Mouse (Mus musculus) left cerebral cortex, postnatal 36 days (tissue): Measurements from ENCODE around the gene Klrd1. TPM values are rescaled to one million over a fixed set of nuclear protein-coding genes. Genes with fewer than 3 reads are reported as not detected.
"Not testable (repeated sequence)": the region's sequence is repeated elsewhere in the genome, so short reads cannot be mapped to it uniquely, and the experiment has no call there.

Source experiments
- DNase-seq, 2 experiments: peaks; one replicate each; pipeline ENCODE4 v3.0.0; 2021 to 2022; ENCODE audit warnings: low spot score in 2 of 2, mixed read lengths in 1 of 2
- intact Hi-C: fragments of 180-260 bp; cut with DNase I; formaldehyde crosslinking; loops from one replicate; pipeline ENCODE4 v1.15.1; 2025
- total RNA-seq, 2 experiments: library from RNA; stranded (reverse); gene quantifications; 2 replicates each; pipeline ENCODE4 v1.2.3; 2021

Gene Klrd1
- total RNA-seq, 2 experiments from 2014 or later = 1.1 TPM; not detected in 1

DNA sequence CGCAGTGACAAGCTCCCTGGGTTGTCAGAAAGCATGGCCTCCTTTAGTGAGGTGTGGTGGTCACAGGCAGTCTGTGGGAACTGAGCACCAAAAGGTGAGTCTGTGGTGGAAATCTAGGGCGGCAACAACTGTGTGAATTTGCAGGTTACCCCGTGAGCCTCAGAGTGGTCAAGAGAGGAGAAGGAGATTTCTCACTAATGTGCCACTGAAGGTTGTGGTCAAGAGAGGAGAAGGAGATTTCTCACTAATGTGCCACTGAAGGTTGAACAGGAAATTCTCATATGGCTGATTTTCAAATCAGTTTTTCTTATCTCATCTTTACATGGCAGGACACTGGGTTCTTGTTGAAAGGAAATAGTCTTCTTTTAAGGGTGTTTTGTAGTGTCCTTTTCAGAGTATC, 52.5 kb downstream of the Klrd1 start:
- intact Hi-C loops, DNase-seq: not testable (repeated sequence)

Other genes with a start within 250 kb of the Klrd1 start
- under 1 TPM in 1 of 2 experiments, not detected in 1; 0.25 TPM for gene Clec12a, start 249.1 kb upstream of the Klrd1 start, total RNA-seq
- gene Clec12b, start 205.9 kb upstream of the Klrd1 start, total RNA-seq = not detected
- under 1 TPM in 1 of 2 experiments, not detected in 1; 0.59 TPM for gene Clec1b, start 194.5 kb upstream of the Klrd1 start, total RNA-seq
- gene Clec9a, start 182.9 kb upstream of the Klrd1 start, total RNA-seq = not detected
- gene Clec1a, start 139.8 kb upstream of the Klrd1 start, total RNA-seq = 1 to 10 TPM in 1 of 2 experiments, under 1 TPM in 1; 0.52 to 1.1 TPM
- gene Olr1, start 84.6 kb upstream of the Klrd1 start, total RNA-seq = not detected
- not detected for gene Tmem52b, start 79.2 kb upstream of the Klrd1 start, total RNA-seq
- gene Gabarapl1, start 58.6 kb upstream of the Klrd1 start, total RNA-seq = 100 to 1,000 TPM; 655 to 787 TPM
- not detected for gene Klre1, start 13.9 kb upstream of the Klrd1 start, total RNA-seq
- not detected for gene Klrk1, start 32.1 kb downstream of the Klrd1 start, total RNA-seq
- not detected for gene Klrc3, start 51.6 kb downstream of the Klrd1 start, total RNA-seq
- gene Klrc2, start 68.9 kb downstream of the Klrd1 start, total RNA-seq = not detected
- gene Klrc1, start 87.2 kb downstream of the Klrd1 start, total RNA-seq = not detected
- gene Klri1, start 125.3 kb downstream of the Klrd1 start, total RNA-seq = not detected
- not detected for gene Klri2, start 148.7 kb downstream of the Klrd1 start, total RNA-seq
- gene Gm156, start 192.5 kb downstream of the Klrd1 start, total RNA-seq = not detected